Mouse (Mus musculus): ENCODE results near the gene Xcr1.

Gene Xcr1

GRCm38 (mm10) chr9:123814326-123814725 lies 47.5 kb downstream of the Xcr1 start:
- no peak for DNase-seq

GRCm38 (mm10) chr9:123811831-123812230 lies 50.0 kb downstream of the Xcr1 start:
- no peak for DNase-seq

- DNase-seq, result no peak
Observed at GRCm38 (mm10) chr9:123808583-123808982, 53.2 kb downstream of the Xcr1 start.

- no peak for DNase-seq
Observed at GRCm38 (mm10) chr9:123806267-123806666, 55.6 kb downstream of the Xcr1 start, which contains the start of gene Cxcr6. TSS of gene Cxcr6 (plus strand) at chr9:123806475.

GRCm38 (mm10) chr9:123805241-123805640 lies 56.6 kb downstream of the Xcr1 start:
- DNase-seq, result no peak

- no peak for DNase-seq
Observed at GRCm38 (mm10) chr9:123802896-123803295, 58.9 kb downstream of the Xcr1 start.

GRCm38 (mm10) chr9:123802421-123802820 lies 59.4 kb downstream of the Xcr1 start:
- no peak for DNase-seq

Data from right cerebral cortex, adult 18-20 months (tissue).